Mouse (Mus musculus) lung, embryonic 14.5 days (tissue): ENCODE measurements around the gene Tbp. TPM values are rescaled to one million over a fixed set of nuclear protein-coding genes. Genes with fewer than 3 reads are reported as not detected.

Experiments used
- ATAC-seq: fragments of 200-750 bp; cut with Nextera tagmentation; 2 replicates; pipeline ENCODE4 v1.8.0; 2017; ENCODE audit warnings: mild to moderate bottlenecking, moderate TSS enrichment, moderate library complexity; ENCODE audit not compliant: insufficient read depth
- DNase-seq: peaks from one replicate; pipeline ENCODE4 v3.0.0-alpha.2; 2015
- H3K27ac ChIP-seq: fragments of 300-500 bp; sonication (generic); 2 replicates; pipeline ENCODE4 v1.5.1; 2014; ENCODE audit warnings: low read depth, mild to moderate bottlenecking, moderate library complexity
- H3K27me3 ChIP-seq: fragments of 300-500 bp; sonication (generic); 2 replicates; pipeline ENCODE4 v1.6.1; 2014; ENCODE audit warnings: low read length, control low read depth; ENCODE audit not compliant: insufficient read depth
- H3K36me3 ChIP-seq: fragments of 300-500 bp; sonication (generic); 2 replicates; pipeline ENCODE4 v1.6.1; 2014; ENCODE audit warnings: control low read depth; ENCODE audit not compliant: insufficient read depth
- H3K4me1 ChIP-seq: fragments of 300-500 bp; sonication (generic); 2 replicates; pipeline ENCODE4 v1.6.1; 2014; ENCODE audit warnings: antibody characterized with exemption, control low read depth; ENCODE audit not compliant: insufficient read depth
- H3K4me2 ChIP-seq: fragments of 300-500 bp; sonication (generic); 2 replicates; pipeline ENCODE4 v1.6.1; 2014; ENCODE audit warnings: mild to moderate bottlenecking
- H3K4me3 ChIP-seq: fragments of 300-500 bp; sonication (generic); 2 replicates; pipeline ENCODE4 v1.5.1; 2014; ENCODE audit warnings: low read depth, low read length
- H3K9ac ChIP-seq: fragments of 300-500 bp; sonication (generic); 2 replicates; pipeline ENCODE4 v1.6.1; 2014
- H3K9me3 ChIP-seq: fragments of 300-500 bp; sonication (generic); 2 replicates; pipeline ENCODE4 v1.6.1; 2016; ENCODE audit warnings: low read depth, low read length, control low read depth
- CTCF ChIP-seq: IDR thresholded peaks from 2 replicates; pipeline ENCODE4 v1.5.1; 2016; ENCODE audit warnings: antibody characterized with exemption, low read depth
- WGBS: fragments of 180-500 bp; shearing (Covaris S2); extraction: QIAGEN DNeasy Blood & Tissue Kit; methylation state at CpG from one replicate; pipeline ENCODE4 v1.1.7; 2014; 5-methylcytosine and 5-hydroxymethylcytosine counted together
- polyA plus RNA-seq: library from polyadenylated mRNA; unstranded; fragments of >200 nt; fragmentation: Nextera tagmentation; extraction: Ambion mirVana; gene quantifications from 2 replicates; pipeline ENCODE4 v1.2.1, GENCODE M21; 2014

Tbp gene
- polyA plus RNA-seq, 1 experiment from 2014 or later = 53.8 TPM

DNA sequence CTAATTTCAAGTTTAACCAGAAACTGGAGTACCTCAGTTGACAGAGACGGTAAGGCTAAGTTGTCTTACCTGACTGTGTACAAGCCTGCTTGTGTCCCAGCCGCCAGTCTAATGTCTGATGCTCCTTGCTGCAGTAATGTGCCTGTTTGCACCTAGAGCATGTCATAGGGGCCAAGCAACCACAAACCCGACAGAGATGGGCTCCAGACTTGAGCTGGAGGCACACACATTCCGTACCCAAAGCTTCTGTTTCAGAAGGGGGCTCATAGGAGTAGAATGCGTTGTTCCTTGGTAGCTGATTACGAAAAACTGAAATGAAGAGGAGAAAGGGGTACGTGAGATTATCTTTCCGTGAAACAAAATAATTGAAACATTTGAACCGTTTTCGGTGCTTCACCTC is 26.6 kb downstream of the Tbp start:
- Histone ChIP-seq H3K4me3 (peak overlapping the region; percentile 83), H3K9me3 (no peaks in the 10 kb centered on the region), H3K36me3 (peaks cover 38% of the 10 kb centered on the region), H3K27ac (no peak overlapping the region), H3K4me1 (peaks cover 4% of the 10 kb centered on the region; the same call in 1 of the 2 replicates), H3K4me2 (peak overlapping the region; percentile 79), H3K27me3 (no peaks in the 10 kb centered on the region), H3K9ac (peak overlapping the region; percentile 69)
- no peak for TF ChIP-seq CTCF
- ATAC-seq (no peak), DNase-seq (peak; percentile 7)
- 7% methylated on average over 10 of the region's 10 CpGs for WGBS

DNA sequence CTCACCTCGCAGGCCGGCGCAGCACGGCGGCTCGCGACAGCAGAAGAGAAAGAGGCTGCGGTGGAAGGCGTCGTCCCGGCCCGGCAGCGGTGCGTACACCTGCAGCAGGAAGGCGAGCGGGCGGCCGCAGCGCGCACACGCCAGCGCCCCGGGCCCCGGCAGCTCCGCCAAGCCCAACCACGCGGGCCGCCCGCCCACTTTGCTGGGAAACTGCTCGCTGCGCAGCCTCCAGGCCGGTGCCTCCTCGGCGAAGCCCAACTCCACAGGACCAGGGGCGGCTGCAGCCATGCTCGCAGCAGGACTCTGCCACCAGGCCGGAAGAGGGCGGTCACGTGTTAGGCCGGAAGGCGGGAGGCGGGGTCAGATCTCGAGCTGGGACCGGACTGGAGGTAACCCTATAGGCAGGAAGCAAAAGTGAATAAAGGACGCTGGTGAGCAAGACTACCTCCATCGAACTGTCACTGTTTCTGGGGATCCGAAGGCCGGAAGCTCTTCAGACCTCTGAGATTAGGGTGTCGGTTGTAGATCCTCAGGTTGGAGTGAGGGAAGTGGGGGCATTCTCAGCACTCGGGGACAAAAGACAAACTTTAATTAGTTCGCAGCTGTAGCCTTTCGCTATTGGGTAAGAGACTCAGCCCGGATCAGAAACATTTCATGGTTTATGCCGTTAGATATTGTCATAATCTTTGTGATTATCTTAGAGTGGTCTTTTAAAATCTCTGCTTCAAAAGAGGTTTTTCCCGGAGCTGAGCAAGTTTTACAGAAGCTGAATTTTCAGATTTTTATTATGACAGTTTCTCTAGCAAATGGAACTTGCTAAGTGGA is 27.5 kb downstream of the Tbp start, which contains the start of gene Pdcd2:
TSS of gene Pdcd2 (minus strand) at position 316 of the 825 bp plus-strand sequence.
- TF ChIP-seq CTCF = peak; percentile 63
- under 1% methylated on average over 53 of the region's 55 CpGs for WGBS
- H3K4me2 ChIP-seq = peak within 1 kb of the TSS; percentile 79
- no peaks in the 10 kb centered on the region for H3K27me3 ChIP-seq
- DNase-seq (peak; percentile 97), ATAC-seq (peak; percentile 100)
- peaks cover 4% of the 10 kb centered on the region; the same call in 1 of the 2 replicates for H3K4me1 ChIP-seq
- H3K9ac ChIP-seq = peak within 1 kb of the TSS; percentile 69
- H3K36me3 ChIP-seq = peaks cover 29% of the 10 kb centered on the region
- no peaks in the 10 kb centered on the region for H3K9me3 ChIP-seq
- peak within 1 kb of the TSS; percentile 83 for H3K4me3 ChIP-seq
- peak within 1 kb of the TSS; percentile 88 for H3K27ac ChIP-seq

DNA sequence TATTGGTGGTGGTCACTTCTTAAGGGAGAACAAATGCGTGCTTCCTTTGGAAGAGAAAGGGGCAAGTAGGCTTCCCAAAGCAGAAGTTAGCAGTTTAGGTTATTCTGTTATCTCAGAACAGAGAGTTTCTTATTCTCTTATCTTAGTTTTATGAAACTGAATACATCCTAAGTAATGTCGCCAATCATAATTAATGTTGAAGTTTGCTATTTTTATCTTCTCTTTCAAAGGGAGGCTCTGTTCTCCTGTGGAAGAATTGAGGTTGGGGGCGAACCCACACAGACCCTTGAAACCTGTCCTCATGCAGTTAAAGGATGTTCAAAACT is 28.1 kb downstream of the Tbp start:
- WGBS = 38% methylated on average over 3 of the region's 3 CpGs
- peak overlapping the region; percentile 83 for H3K4me3 ChIP-seq
- peak overlapping the region; percentile 88; the same call in 1 of the 2 replicates for H3K27ac ChIP-seq
- H3K4me1 ChIP-seq = peaks cover 4% of the 10 kb centered on the region; the same call in 1 of the 2 replicates
- H3K4me2 ChIP-seq = peak overlapping the region; percentile 79
- no peak for TF ChIP-seq CTCF
- DNase-seq (no peak), ATAC-seq (no peak)
- H3K9ac ChIP-seq = peak overlapping the region; percentile 69
- H3K27me3 ChIP-seq = no peaks in the 10 kb centered on the region
- peaks cover 23% of the 10 kb centered on the region for H3K36me3 ChIP-seq
- no peaks in the 10 kb centered on the region for H3K9me3 ChIP-seq

DNA sequence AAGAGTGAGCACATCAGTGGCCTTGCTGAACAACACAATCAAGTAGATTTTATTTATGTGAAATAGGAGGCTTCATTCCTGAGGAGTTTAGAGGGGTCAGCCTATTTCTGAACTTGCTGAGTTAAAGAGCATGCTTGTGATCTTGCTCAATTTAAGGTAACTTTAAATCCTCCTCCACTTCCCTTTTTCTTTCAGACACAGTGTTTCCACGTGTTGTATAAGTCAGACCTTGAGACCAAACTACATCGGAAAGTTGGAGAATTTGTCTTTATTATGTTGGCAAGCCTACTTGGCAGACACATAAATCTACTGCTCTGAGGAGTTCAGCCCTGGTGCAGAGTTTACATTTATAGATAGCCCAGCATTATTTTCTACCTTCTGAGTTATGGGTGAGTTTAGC is 29.2 kb downstream of the Tbp start:
- no peak for TF ChIP-seq CTCF
- 80% methylated on average over 2 of the region's 2 CpGs for WGBS
- H3K9ac ChIP-seq = no peak overlapping the region
- H3K4me1 ChIP-seq = peaks cover 4% of the 10 kb centered on the region; the same call in 1 of the 2 replicates
- no peak overlapping the region for H3K4me2 ChIP-seq
- H3K36me3 ChIP-seq = peaks cover 17% of the 10 kb centered on the region
- H3K27me3 ChIP-seq = no peaks in the 10 kb centered on the region
- no peak overlapping the region for H3K27ac ChIP-seq
- H3K4me3 ChIP-seq = no peak overlapping the region
- no peaks in the 10 kb centered on the region for H3K9me3 ChIP-seq
- DNase-seq (no peak), ATAC-seq (no peak)

DNA sequence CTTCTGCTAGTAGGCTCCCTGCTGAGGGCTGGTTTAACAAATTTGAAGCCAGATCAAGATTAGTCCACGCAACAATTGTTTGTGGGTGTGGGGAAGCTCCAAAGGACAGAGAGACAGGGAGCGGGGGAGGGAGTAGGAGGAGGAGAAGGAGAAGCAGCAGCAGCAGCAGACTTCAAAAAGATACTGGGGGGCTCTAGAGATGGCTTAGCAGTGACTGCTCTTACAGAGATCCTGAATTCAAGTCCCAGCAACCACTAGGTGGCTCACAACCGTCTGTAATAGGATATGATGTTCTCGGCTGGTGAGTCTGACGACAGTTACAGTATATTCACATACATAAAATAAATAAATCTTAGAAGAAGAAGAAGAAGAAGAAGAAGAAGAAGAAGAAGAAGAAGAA is 30.5 kb downstream of the Tbp start:
- Histone ChIP-seq H3K27me3 (no peaks in the 10 kb centered on the region), H3K36me3 (peaks cover 5% of the 10 kb centered on the region; the same call in 1 of the 2 replicates), H3K4me1 (peaks cover 4% of the 10 kb centered on the region; the same call in 1 of the 2 replicates), H3K4me2 (no peak overlapping the region), H3K4me3 (no peak overlapping the region), H3K9me3 (no peaks in the 10 kb centered on the region), H3K27ac (no peak overlapping the region), H3K9ac (no peak overlapping the region)
- 8% methylated on average over 5 of the region's 5 CpGs for WGBS
- peak; percentile 84 for DNase-seq
- peak; percentile 60 for TF ChIP-seq CTCF
- ATAC-seq = no peak

DNA sequence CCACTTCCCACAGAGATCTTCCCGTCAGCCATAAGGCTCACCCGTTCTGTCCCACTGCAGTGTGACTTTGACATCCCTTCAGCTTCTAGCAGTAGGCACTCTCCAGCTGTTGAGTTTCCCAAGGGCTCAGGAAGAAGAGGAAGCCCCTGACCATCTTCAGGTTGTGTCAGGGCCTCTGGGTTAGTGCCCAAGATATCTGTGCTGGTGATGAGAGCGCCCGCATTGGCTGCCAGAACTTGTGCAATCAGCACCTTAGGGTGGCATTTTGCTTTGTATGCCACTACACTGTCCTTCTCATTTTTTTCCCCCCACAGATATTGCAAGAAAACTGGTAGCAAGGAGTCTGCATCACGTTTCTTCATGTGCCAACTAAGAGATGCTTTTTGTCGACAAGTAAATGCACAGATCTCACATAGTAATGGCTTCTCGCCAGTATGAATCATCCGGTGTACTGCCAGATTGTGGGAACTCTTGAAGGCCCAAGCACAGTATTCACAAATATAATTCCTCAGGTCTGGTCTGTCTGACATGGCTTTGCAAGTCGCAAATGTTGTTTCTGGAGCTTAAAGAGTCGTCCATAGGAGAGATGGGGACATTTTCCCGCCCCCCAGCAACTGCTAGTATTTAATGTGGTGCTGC is 35.6 kb downstream of the Tbp start:
- Histone ChIP-seq H3K36me3 (no peaks in the 10 kb centered on the region), H3K4me3 (no peak overlapping the region), H3K27me3 (peaks cover 21% of the 10 kb centered on the region), H3K27ac (no peak overlapping the region), H3K4me2 (no peak overlapping the region), H3K4me1 (no peaks in the 10 kb centered on the region), H3K9ac (no peak overlapping the region), H3K9me3 (no peaks in the 10 kb centered on the region)
- no peak for TF ChIP-seq CTCF
- peak; percentile 15 for DNase-seq
- WGBS = 59% methylated on average over 11 of the region's 11 CpGs
- no peak for ATAC-seq

DNA sequence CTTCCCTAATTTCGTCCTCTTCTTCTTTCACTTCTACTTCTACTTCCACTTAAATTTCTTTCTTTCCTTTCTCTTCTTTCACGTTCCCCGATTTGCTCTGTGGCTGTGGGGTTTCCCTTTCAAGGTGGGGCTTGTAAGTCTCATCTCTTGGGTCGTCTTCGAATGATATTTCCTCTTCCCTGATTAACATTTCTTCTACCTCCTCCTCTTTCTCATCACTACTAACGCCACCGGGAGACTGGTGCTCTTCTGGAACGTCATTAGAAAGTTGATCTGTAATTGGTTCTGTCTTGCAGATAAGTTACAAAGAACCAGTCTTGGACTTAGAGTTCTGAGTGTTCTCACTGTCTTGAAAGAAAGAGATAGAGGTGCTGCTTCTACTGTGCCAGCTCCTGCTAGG is 36.3 kb downstream of the Tbp start:
- Histone ChIP-seq H3K27me3 (peaks cover 21% of the 10 kb centered on the region), H3K4me1 (no peaks in the 10 kb centered on the region), H3K4me2 (peak overlapping the region; percentile 86), H3K27ac (no peak overlapping the region), H3K9me3 (no peaks in the 10 kb centered on the region), H3K4me3 (peak overlapping the region; percentile 42), H3K9ac (no peak overlapping the region), H3K36me3 (no peaks in the 10 kb centered on the region)
- TF ChIP-seq CTCF = no peak
- 19% methylated on average over 8 of the region's 8 CpGs for WGBS
- DNase-seq (no peak), ATAC-seq (no peak)
